Mouse (Mus musculus) E14TG2a.4 (cell line): ENCODE measurements around the gene Pop7.

Source experiments
- CTCF ChIP-seq: conservative IDR thresholded peaks from 2 replicates; pipeline ENCODE4 v1.5.1; 2014; ENCODE audit warnings: low read length
- POU5F1 ChIP-seq: IDR thresholded peaks from 2 replicates; pipeline ENCODE4 v1.6.1; 2014; ENCODE audit warnings: low read length, borderline replicate concordance

DNA sequence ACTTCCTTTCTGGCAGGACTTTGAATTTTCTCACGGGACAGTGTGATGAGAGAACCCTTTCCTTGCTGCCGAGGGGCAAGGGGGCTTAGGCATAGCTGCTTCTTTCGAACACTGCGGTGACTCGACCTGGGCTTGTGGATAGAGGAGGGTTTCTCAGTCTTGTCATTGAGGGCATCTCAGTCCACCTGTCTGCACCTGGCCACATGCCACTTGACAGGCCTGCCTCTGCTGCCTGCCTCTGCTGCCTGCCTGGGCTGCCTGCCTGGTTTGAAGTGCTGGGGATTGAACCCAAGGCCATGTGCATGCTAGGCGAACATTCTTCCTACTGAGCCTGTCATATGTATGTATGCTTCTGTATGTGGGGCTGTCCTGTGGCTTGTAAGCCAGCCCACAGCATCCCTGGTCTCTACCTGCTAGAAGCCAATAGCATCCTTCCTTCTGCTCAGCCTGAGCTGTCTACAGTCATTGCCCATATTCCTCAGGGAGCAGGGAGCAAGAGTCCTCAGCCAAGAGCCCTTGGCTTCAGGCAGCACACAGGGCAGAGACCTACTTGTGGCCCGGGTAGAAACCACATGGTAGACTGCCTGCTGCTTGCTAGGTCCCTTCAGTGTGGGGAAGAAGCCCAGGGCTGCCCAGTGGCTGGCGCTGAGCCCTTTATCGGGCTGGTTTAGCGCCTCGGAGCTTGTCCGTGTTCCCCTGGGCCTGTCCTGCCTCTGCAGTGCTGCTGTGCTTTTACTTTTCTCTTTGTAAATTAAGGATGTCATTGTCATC, 11.8 kb upstream of the Pop7 start:
- TF ChIP-seq CTCF: no peak
- TF ChIP-seq POU5F1: no peak
